Mouse (Mus musculus) CH12.LX (cell line): ENCODE data around the gene Ccdc3.

ENCODE experiments used
- CTCF ChIP-seq, 2 experiments: IDR thresholded peaks in 1 of 2; conservative IDR thresholded peaks in 1 of 2; 2 replicates each; pipeline ENCODE4 v1.5.1; 2011 to 2012; ENCODE audit warnings: low read depth in 2 of 2, low read length in 2 of 2, improper control_type of control experiment in 1 of 2, inconsistent platforms in 1 of 2, mild to moderate bottlenecking in 1 of 2, moderate library complexity in 1 of 2
- EP300 ChIP-seq: IDR thresholded peaks from 2 replicates; pipeline ENCODE4 v1.6.1; 2011; ENCODE audit warnings: low read length, improper control_type of control experiment
- PAX5 ChIP-seq: IDR thresholded peaks from 2 replicates; pipeline ENCODE4 v1.6.1; 2012; ENCODE audit warnings: low read length, inconsistent platforms, mixed read lengths
- ZNF384 ChIP-seq: IDR thresholded peaks from 2 replicates; pipeline ENCODE4 v1.6.1; 2012; ENCODE audit warnings: low read depth, low read length, improper control_type of control experiment, inconsistent platforms

GRCm38 (mm10) chr2:5170815-5171214 lies 33.2 kb downstream of the Ccdc3 start:
- TF ChIP-seq CTCF (conservative IDR thresholded peaks at IDR 0.05 in 1 of 2, IDR thresholded peaks at IDR 0.05 in 1 of 2; ENCODE audit: low read depth in 2 of 2, low read length in 2 of 2) (no peak), PAX5 (no peak), ZNF384 (no peak), EP300 (no peak)
